Mouse (Mus musculus): ENCODE data around the gene Klrg2. TPM values are rescaled to one million over a fixed set of nuclear protein-coding genes. Genes with fewer than 3 reads are reported as not detected.
"Not testable (repeated sequence)": the region's sequence is repeated elsewhere in the genome, so short reads cannot be mapped to it uniquely, and the experiment has no call there.

Gene Klrg2
- under 1 TPM; 0.21 to 0.82 (median 0.46) TPM for total RNA-seq (2022)

- DNase-seq (ENCODE audit: low spot score in 2 of 2): no peak
These were observed at the start of gene Klrg2 for GRCm38 (mm10) chr6:38636852-38637618. Gene Klrg2 (minus strand): TSS chr6:38637242.

GRCm38 (mm10) chr6:38682532-38682931 is 45.5 kb upstream of the Klrg2 start:
- DNase-seq (ENCODE audit: low spot score in 2 of 2): no peak

GRCm38 (mm10) chr6:38677629-38678028 is 40.6 kb upstream of the Klrg2 start:
- DNase-seq (ENCODE audit: low spot score in 2 of 2): no peak

- no peak for DNase-seq (ENCODE audit: low spot score in 2 of 2)
These were observed 39.7 kb upstream of the Klrg2 start for GRCm38 (mm10) chr6:38676723-38677122.

GRCm38 (mm10) chr6:38676217-38676616 is 39.2 kb upstream of the Klrg2 start:
- DNase-seq (ENCODE audit: low spot score in 2 of 2): no peak

- DNase-seq (ENCODE audit: low spot score in 2 of 2): no peak
These were observed 35.0 kb upstream of the Klrg2 start for GRCm38 (mm10) chr6:38672011-38672410.

- no peak for DNase-seq (ENCODE audit: low spot score in 2 of 2)
These were observed 34.2 kb upstream of the Klrg2 start for GRCm38 (mm10) chr6:38671270-38671669.

GRCm38 (mm10) chr6:38670488-38670887 is 33.4 kb upstream of the Klrg2 start:
- DNase-seq (ENCODE audit: low spot score in 2 of 2): not testable (repeated sequence)

- DNase-seq (ENCODE audit: low spot score in 2 of 2): no peak
These were observed 32.5 kb upstream of the Klrg2 start for GRCm38 (mm10) chr6:38669580-38669979.

GRCm38 (mm10) chr6:38662714-38663615 is 25.9 kb upstream of the Klrg2 start, which contains the start of gene Clec2l:
Gene Clec2l (plus strand): TSS chr6:38663069.
- peak in 1 of 2 experiments; percentile 41 for DNase-seq (ENCODE audit: low spot score in 2 of 2)

- no peak for DNase-seq (ENCODE audit: low spot score in 2 of 2)
These were observed 24.6 kb upstream of the Klrg2 start for GRCm38 (mm10) chr6:38661626-38662025.

GRCm38 (mm10) chr6:38650263-38650937 is 13.4 kb upstream of the Klrg2 start:
- DNase-seq (ENCODE audit: low spot score in 2 of 2): peak in 1 of 2 experiments; percentile 38

- no peak for DNase-seq (ENCODE audit: low spot score in 2 of 2)
These were observed 12.5 kb upstream of the Klrg2 start for GRCm38 (mm10) chr6:38649545-38649944.

GRCm38 (mm10) chr6:38643039-38643438 is 6.0 kb upstream of the Klrg2 start:
- no peak for DNase-seq (ENCODE audit: low spot score in 2 of 2)

- DNase-seq (ENCODE audit: low spot score in 2 of 2): no peak
These were observed 5.6 kb upstream of the Klrg2 start for GRCm38 (mm10) chr6:38642593-38642992.

GRCm38 (mm10) chr6:38641645-38642044 is 4.6 kb upstream of the Klrg2 start:
- DNase-seq (ENCODE audit: low spot score in 2 of 2): no peak

GRCm38 (mm10) chr6:38641228-38641627 is 4.2 kb upstream of the Klrg2 start:
- DNase-seq (ENCODE audit: low spot score in 2 of 2): no peak

- no peak for DNase-seq (ENCODE audit: low spot score in 2 of 2)
These were observed 3.4 kb upstream of the Klrg2 start for GRCm38 (mm10) chr6:38640401-38640800.

- DNase-seq (ENCODE audit: low spot score in 2 of 2): no peak
These were observed 846 bp downstream of the Klrg2 start for GRCm38 (mm10) chr6:38635941-38636851.

- DNase-seq (ENCODE audit: low spot score in 2 of 2): no peak
These were observed 2.6 kb downstream of the Klrg2 start for GRCm38 (mm10) chr6:38634461-38634860.

GRCm38 (mm10) chr6:38632826-38633225 is 4.2 kb downstream of the Klrg2 start:
- no peak for DNase-seq (ENCODE audit: low spot score in 2 of 2)

All from left cerebral cortex, adult 8-10 months (tissue).